Mouse (Mus musculus) G1E-ER4 (cell line): ENCODE results near the gene Tlx3. TPM values are rescaled to one million over a fixed set of nuclear protein-coding genes. Genes with fewer than 3 reads are reported as not detected.

ENCODE experiments used
- GATA1 ChIP-seq: IDR thresholded peaks from one replicate; pipeline ENCODE4 v1.8.0; 2012; ENCODE audit warnings: low read length, inconsistent platforms
- polyA plus RNA-seq: library from polyadenylated mRNA; stranded (reverse); fragments of >175 nt; gene quantifications from 2 replicates; pipeline ENCODE4 v1.2.3, GENCODE M21; 2012

The Tlx3 gene
- polyA plus RNA-seq, 1 experiment: 0.09 TPM

DNA sequence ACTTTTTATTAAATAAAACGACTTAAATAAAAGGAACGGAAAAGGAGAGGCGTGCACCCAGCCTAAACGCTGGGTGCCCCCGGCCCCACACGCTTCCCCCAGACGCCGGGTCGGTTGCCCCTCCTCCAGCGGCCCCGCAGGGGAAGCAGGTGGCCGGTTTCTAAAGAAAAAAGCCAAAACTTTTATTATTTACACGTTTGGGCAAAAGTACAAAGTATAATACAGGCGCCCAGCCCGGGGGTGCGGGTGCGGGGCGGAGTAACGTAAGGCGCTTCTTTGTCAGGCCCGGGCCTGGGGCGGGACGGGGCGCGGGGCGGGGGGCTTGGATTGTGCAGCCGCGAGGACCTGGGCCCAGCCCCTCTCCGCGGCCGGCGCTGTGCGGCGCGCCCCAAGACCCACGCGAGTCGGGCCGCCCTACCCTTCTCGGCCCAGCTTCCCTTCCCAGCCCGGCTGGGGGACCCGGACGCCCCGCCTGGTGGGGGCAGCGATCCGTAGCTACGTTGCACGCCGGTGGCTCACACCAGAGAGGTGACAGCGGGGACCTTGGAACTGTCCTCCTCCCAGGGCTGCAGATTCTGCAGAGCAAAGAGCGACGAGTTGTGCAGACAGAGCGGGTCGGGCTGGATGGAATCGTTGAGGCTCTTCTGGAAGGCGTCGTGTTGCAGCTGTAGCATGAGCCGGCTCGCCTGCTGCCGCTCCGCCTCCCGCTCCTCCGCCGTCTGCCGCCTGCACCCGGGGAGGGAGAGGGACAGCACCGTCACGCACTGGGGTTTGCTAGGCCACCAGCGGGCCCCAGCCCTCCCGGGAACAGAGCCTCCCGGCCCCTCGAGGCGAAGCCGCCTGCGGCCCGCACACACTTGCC, 2.4 kb downstream of the Tlx3 start:
- no peak for TF ChIP-seq GATA1

DNA sequence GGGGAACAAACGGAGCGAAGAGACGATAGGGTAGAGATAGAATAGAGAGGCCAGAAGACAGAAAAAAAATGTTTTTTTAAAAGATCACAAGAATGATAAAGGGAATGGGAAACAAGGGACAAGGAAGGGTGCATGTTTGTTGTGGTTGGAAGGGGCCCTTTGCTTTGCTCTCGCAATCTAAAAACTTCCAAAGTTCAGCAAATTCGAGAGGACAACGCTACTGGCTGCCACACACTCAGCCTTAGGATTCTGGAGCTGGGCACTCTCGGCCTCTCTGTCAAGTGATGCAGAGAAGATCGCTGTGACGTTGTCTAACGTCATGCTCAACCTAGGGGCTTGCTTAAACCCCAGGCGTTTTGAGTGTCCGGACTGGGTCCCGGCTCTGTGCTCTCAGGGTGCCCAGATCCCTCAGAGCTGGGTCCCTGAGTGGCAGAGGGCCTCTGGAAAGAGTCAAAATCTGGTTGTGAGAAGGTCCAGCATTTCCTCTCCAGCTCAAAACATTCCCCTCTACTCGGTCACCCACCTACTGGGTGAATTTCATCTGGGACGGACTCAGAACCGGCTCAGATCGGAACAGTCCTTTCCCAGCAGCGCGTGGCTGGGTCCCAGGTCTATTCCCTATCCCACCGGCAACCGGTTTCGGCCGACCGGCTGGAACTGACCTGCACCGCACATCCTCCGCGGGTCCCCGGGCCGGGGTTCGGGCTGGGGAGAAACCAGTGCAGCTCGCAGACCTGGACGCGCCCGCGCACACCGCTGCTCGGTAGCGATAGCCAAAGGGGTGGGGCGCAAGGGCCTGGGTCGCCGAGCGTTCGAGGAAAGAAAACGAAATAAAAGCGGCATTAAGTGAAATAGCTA, 3.3 kb downstream of the Tlx3 start:
- no peak for TF ChIP-seq GATA1

DNA sequence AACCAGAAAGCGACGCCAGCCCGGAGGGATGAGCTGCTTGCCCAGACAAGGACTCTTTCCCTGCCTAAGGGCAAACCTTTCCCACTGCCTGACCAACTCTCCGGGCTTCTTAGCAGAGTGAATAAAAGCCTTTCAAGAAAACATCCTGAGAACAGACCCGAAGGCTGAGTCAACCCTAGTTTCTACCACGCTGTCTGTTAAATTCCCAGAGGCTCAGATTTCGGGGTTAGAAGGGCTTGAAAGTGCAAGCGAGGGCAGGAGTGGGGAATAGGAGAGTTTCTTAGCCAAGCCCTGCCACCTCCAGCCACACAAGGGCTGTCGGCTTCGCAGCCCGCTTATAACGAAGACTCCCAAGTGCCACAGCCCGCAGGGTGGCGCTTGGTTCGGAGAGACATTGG, 4.3 kb downstream of the Tlx3 start:
- no peak for TF ChIP-seq GATA1

DNA sequence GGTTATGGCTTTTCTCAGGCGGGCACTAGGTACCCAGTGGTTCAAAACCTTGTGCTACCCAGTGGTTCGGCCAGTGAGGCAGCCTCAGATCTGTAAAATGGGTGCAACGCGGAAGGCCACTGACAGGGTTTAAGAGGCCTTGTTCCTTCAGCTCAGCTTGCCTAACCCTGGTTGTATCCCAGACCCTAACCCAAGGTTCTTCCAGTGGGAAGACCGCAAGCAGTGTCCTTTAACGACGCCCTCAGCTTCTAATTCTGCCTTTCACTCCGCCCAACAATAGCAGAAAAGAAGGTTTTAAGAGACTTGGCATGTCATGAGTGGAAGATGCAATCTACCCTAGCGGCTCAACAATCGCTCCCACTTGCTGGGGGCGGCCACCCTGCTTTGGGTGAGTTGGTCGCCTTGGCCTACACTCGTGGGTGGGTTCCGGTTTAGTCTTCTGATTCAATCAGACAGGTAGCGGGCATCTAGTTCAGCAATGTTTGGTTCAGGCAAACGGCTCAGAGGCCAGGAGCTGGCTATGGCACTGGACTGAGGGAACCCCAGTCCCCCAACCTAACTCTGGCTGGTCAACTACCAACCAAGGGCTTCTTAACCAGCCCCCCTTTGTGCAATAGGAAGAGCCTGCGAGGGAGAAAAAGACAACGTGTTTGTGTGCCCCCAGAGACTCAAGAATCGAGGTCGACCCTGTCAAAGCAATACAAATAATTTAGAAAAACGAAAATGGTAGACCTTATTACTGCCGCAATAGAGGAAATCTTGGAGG, 4.9 kb downstream of the Tlx3 start:
- TF ChIP-seq GATA1: no peak

DNA sequence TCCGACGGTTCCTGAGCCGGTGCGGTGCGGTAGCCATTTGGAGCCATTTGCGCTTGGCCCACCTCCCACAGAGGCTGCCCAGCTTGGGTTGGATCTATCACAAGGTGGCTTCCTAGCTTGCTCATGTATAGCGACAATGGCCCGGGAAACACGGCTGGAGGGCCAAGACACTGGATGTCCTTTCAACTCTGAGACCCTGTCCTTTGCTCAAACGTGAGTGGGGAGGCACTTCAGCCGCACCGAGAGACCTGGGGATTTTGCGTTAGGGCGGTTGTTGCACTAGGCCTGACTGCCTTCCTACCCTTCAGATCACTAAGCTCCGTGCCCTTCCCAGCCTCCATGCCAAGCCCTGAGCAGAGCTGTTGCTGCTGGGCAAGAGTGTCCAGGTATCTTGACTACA, 5.7 kb downstream of the Tlx3 start:
- TF ChIP-seq GATA1: no peak

DNA sequence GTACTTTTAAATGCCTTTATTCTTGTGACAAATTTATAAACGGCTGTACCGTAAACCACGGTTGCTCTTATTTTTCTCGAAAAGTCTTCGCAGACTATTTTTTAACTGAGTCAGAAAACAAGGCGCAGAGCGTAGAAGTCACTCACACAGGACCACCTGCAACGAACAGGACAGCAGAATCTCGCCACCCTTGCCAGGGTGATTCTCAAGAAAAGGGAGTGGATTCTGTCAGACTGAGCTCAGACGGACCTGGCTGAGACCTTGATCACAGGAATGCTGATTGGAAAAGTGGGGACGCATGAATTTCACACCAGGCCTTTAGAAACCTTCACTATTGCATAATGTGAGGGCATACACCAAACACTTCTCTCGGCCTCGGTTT, 6.3 kb downstream of the Tlx3 start:
- no peak for TF ChIP-seq GATA1

DNA sequence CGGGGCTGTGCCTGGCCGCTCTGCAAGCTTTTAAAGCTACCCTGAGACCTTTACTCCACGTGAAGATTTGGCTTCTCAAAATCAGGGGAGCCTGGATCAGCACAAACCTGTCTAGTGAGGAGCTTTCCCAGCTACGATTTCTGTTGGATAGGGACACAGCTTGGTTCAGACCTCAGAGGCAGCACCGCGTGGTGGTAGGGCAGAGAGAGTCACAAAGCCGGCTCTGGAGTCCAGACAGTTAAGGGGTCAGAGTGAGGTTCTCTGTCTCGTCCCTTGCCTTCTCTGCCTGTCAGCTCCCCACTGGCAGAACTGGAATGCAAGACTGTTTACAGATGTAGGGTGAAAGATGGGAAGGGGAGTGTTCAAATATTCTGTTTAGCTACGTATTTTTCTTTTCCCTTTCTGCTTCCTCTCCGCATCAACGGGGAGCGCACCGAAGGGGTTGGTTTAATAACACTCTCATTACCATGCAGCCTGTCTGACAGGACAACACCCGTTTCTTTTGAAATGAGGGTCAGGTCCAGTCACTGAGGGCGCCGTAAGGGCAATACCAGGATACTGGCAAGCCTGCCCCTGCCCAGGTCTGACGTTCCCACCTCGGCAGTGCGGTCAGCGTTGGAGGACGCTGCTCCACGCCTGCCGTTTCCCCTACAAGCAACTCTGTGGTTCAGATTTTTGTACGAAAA, 6.8 kb downstream of the Tlx3 start:
- no peak for TF ChIP-seq GATA1

DNA sequence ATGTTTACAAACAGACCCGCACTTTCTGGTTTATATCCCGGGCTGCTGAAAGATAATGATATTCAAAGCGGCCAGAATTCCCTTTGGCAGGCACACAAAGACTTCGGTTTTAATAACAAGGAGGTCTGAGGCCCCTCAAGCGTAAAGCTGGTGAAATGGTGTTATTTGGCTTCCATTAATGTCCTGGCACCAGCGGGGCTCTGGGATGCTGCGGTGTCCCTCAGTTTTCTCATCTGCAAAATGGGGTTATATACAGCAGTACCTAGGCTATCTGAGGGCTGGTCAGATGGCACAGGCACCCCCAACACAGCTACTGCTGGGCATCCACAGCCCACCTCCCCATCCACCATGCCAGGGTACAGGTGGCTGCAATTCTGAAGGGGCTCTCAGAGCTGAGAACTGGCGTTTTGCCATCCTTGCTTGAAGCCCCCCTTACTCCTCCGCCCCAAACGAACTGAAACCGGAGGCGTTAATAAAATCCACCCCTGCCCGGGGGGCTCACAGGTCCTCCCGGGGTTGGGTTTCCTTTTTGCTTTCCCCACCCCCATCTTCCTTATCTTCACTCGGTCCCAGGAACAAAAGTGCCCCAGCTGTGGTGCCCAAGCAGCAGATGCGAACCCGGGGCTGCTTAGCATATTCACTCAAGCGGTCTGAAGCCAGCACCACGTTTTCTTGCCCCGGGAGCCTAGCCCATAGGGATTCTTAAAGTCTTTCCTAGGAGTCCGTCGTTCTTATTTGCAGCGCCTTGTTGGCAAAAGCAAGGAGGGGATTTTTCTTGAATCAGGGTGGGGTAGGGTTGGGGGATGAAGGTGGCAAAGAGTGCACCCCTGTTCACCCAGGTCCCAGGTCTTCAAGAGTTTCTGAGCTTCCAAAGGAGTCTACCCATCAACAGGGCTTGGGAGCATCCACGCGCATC, 7.6 kb downstream of the Tlx3 start:
- TF ChIP-seq GATA1: no peak

DNA sequence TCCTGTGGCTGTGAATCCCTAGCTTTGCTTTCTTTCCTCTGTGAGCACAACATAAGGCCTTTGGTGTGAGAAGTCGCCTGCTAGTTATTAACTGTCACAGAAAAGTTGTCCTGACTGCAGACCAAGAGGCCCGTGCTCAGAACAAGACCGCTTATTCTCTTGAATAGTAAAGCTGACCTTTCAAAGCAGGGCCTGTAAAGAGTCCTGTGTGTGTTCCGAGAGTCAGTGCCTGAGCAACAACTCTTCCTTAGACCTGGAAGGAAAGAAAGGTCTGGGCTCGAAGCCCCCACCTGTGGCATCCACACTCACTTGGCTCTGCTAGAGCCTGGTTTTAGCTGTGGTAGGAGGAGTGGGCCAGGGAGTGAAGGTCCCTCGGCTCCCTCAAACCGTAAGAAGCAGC, 8.3 kb downstream of the Tlx3 start:
- TF ChIP-seq GATA1: no peak

DNA sequence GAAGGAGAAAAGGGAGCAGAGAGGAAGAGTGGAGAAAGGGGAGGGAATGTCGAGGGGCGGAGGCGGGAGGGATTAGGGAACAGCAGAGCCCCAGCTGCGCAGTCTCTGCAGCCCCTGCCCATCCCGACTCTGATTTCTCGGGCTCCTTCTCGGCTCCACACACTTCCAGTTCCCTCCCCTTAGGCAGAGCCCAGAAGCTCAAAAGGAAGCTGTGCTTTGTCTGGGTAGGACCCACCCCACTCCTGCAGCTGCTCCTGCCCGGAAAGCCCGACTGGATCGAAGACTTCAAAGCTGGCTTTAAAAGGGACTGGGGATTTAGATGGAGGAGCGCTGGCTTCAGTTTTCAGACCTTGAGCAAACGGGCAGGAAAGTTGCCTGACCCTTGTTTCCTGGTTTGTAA, 9.7 kb downstream of the Tlx3 start:
- TF ChIP-seq GATA1: no peak

DNA sequence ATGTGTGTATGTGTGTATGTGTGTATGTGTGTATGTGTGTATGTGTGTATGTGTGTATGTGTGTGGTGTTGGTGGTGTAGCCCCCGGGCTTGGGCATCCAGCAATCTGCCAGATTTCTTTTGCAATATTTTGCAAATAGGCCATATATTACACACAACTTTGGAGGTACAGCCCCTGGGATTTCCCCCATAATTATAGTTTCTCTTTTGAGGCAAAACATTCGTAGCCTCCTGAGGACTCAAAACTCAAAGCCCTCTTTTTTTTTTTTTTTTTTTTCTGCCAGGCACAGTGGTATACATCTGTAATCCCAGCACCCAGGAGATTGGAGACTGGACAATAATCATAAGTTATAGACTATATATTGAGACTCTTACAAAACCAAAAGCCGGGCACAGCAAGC, 21.6 kb downstream of the Tlx3 start:
- no peak for TF ChIP-seq GATA1

DNA sequence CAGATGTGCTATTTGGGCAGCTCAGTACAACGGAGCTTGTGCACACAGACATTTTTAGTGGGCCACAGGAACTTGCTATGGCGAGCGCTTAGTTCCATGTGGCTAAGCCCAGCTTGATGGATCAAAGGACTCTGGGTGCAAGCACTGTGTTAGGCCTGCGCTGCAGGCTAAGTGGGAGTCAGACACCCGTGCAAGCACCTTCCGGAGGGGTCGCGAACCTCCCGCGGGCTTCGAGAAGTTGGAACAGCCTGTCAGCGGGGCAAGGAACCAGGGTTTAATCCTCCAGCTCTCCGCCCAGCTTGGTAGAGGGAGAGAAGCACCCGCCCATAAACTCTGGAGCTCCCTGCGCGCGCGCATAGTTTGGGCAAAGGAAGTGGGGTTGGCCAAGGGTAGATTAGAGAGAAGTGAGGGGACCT, 22.7 kb downstream of the Tlx3 start:
- TF ChIP-seq GATA1: no peak

DNA sequence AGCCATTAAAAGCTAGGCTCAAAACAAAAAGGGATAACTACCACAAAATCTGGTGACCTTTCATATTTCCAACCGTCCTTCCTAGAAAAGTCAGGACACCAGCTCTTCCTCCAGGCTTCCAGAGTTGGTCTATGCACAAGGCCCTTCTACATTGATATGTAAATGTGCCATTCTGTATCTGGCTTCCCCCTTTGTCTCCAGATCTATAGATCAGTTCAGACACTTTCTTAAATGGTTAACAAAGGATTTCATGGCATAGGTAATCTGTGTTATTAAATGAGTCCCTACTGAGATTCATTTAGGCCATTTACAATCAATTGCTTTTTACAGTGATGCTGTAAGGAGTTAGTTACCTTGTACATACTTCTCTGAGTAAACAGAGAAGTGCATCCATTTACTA, 23.6 kb downstream of the Tlx3 start:
- TF ChIP-seq GATA1: no peak

DNA sequence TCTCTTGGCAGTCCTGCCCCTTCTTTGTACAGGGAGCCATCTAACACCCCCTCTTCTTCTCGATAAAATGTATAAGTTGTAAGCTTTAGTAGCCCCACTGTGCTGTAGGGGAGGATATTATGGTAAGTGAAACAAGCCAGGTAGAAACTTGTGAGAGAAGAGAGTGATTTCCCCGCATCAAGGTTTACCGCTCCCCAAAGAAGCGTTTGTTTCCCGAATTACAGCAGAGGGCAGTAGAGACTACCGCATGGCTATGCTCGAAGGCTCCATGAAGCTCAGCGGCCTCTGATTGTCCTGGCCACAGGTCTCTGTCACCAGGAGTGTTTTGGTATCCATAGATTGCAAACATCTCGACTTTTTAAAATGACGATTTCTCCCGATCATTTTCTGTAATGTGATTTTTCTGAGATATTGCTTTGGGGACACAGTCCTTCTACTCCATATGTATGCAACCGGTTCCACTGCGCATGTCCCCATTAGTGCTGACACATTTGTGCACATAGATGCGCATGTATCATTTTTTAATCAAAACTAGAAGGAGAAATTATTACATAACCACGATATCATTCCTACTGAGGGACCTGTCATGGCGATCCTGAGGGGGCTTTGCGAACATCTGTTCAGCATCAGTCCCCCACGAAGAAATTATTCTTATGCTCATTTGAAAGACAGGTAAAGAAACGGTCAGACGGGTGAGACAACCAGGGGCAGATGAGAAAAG, 26.7 kb downstream of the Tlx3 start:
- no peak for TF ChIP-seq GATA1
